Mouse (Mus musculus): ENCODE measurements around the gene Ccdc171. TPM values are rescaled to one million over a fixed set of nuclear protein-coding genes. Genes with fewer than 3 reads are reported as not detected.

Ccdc171 gene
- polyA plus RNA-seq, 1 experiment: 2.2 TPM

DNA sequence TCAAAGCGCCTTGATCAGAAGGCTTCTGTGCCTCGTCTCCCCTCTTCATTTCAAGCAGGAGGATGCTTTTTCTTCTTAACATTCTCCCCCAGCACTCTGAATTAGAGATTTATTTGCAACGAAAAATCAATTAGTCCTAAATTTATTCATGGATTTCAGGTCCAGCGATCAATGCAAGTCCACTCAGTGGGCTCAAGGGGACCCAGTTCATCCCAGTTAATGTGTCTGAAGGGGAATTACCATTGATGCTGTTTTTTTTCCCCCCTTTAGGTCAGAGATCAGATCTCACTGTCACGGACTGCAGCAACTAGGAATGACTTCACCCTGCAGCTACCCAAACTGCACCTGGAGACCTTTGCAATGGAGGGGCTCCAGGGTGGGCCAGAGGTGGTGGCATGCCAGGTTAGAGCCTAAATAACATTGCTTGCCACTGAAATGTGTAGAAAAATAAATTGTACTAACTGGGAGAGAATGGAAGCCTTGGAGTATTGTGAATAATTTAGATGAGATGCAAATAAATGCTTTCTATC lies 269.6 kb downstream of the Ccdc171 start:
- no peaks in the 10 kb centered on the region for H3K36me3 ChIP-seq (ENCODE audit: control insufficient read depth, insufficient read depth, low read length)
- H3K4me1 ChIP-seq (replicated peaks; ENCODE audit: control insufficient read depth, insufficient read depth, low read length): no peaks in the 10 kb centered on the region
- H3K4me3 ChIP-seq (ENCODE audit: control insufficient read depth, insufficient read depth, low read length): no peak overlapping the region
- 91% methylated on average over 5 of the region's 5 CpGs for WGBS
- no peak for DNase-seq
- TF ChIP-seq CTCF (IDR thresholded peaks at IDR 0.05; ENCODE audit: borderline replicate concordance, control insufficient read depth, extremely low read depth, insufficient read depth, low read length, poor library complexity): no peak
- TF ChIP-seq POLR2A (IDR thresholded peaks at IDR 0.05; ENCODE audit: control insufficient read depth, extremely low read depth, insufficient read depth, low read length, poor library complexity): no peak
- H3K27me3 ChIP-seq (ENCODE audit: control insufficient read depth, insufficient read depth, low read length): no peaks in the 10 kb centered on the region
- no peak overlapping the region for H3K27ac ChIP-seq (ENCODE audit: control insufficient read depth, insufficient read depth, low read length)

DNA sequence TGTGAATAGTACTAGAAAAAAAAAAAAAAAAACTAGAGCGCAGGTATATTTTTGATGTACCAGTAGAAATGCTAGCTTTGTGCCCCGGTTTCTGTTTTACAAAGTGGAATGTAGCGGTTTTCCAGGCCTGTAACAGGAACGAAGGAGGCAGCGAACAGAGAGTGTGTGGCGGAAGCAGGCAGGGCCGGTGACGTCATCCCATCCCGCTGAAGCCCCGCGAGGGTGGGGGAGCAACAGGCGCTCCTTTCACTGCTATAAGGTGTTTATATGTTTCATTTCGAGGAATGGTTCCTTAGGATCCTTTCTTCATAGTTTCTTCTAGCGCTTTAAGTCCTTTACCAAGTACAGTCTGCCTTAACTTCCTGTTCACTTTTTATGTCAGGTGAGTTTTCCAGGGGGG lies 272.6 kb downstream of the Ccdc171 start:
- WGBS: 87% methylated on average over 14 of the region's 14 CpGs
- Histone ChIP-seq H3K27me3 (ENCODE audit: control insufficient read depth, insufficient read depth, low read length) (no peaks in the 10 kb centered on the region), H3K36me3 (ENCODE audit: control insufficient read depth, insufficient read depth, low read length) (no peaks in the 10 kb centered on the region), H3K27ac (ENCODE audit: control insufficient read depth, insufficient read depth, low read length) (no peak overlapping the region), H3K4me1 (replicated peaks; ENCODE audit: control insufficient read depth, insufficient read depth, low read length) (no peaks in the 10 kb centered on the region), H3K4me3 (ENCODE audit: control insufficient read depth, insufficient read depth, low read length) (no peak overlapping the region)
- no peak for DNase-seq
- TF ChIP-seq POLR2A (IDR thresholded peaks at IDR 0.05; ENCODE audit: control insufficient read depth, extremely low read depth, insufficient read depth, low read length, poor library complexity) (no peak), CTCF (IDR thresholded peaks at IDR 0.05; ENCODE audit: borderline replicate concordance, control insufficient read depth, extremely low read depth, insufficient read depth, low read length, poor library complexity) (no peak)

GRCm38 (mm10) chr4:83798674-83799430 lies 273.5 kb downstream of the Ccdc171 start:
- no peak overlapping the region for H3K4me3 ChIP-seq (ENCODE audit: control insufficient read depth, insufficient read depth, low read length)
- TF ChIP-seq CTCF (IDR thresholded peaks at IDR 0.05; ENCODE audit: borderline replicate concordance, control insufficient read depth, extremely low read depth, insufficient read depth, low read length, poor library complexity) (no peak), POLR2A (IDR thresholded peaks at IDR 0.05; ENCODE audit: control insufficient read depth, extremely low read depth, insufficient read depth, low read length, poor library complexity) (no peak)
- no peaks in the 10 kb centered on the region for H3K36me3 ChIP-seq (ENCODE audit: control insufficient read depth, insufficient read depth, low read length)
- DNase-seq: no peak
- H3K4me1 ChIP-seq (replicated peaks; ENCODE audit: control insufficient read depth, insufficient read depth, low read length): no peaks in the 10 kb centered on the region
- WGBS: 90% methylated on average over 21 of the region's 21 CpGs
- no peaks in the 10 kb centered on the region for H3K27me3 ChIP-seq (ENCODE audit: control insufficient read depth, insufficient read depth, low read length)
- H3K27ac ChIP-seq (ENCODE audit: control insufficient read depth, insufficient read depth, low read length): no peak overlapping the region

DNA sequence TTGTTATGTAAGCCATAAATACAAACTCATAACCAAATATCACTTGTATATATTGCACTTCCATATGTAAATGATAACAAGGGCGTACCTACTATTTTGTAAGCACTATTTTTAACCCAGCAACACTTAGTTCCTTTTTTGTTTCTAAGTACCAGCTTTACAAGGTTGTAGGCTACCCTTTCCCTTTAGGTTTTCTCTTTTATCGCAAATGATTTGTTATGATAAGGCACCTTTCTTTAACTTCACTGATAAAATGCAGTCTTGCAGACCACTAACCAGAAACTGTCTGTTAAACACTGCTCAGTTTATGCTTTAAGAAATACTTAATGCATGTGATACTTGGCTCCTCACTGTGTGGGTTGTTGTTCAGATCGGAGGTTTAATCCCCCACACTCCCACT lies 275.1 kb downstream of the Ccdc171 start:
- H3K4me1 ChIP-seq (replicated peaks; ENCODE audit: control insufficient read depth, insufficient read depth, low read length): no peaks in the 10 kb centered on the region
- no peak for DNase-seq
- no peak overlapping the region for H3K27ac ChIP-seq (ENCODE audit: control insufficient read depth, insufficient read depth, low read length)
- WGBS: 91% methylated on average over 3 of the region's 3 CpGs
- H3K36me3 ChIP-seq (ENCODE audit: control insufficient read depth, insufficient read depth, low read length): no peaks in the 10 kb centered on the region
- TF ChIP-seq CTCF (IDR thresholded peaks at IDR 0.05; ENCODE audit: borderline replicate concordance, control insufficient read depth, extremely low read depth, insufficient read depth, low read length, poor library complexity): no peak
- no peak for TF ChIP-seq POLR2A (IDR thresholded peaks at IDR 0.05; ENCODE audit: control insufficient read depth, extremely low read depth, insufficient read depth, low read length, poor library complexity)
- no peak overlapping the region for H3K4me3 ChIP-seq (ENCODE audit: control insufficient read depth, insufficient read depth, low read length)
- H3K27me3 ChIP-seq (ENCODE audit: control insufficient read depth, insufficient read depth, low read length): no peaks in the 10 kb centered on the region

GRCm38 (mm10) chr4:83816925-83817324 lies 291.6 kb downstream of the Ccdc171 start:
- TF ChIP-seq POLR2A (IDR thresholded peaks at IDR 0.05; ENCODE audit: control insufficient read depth, extremely low read depth, insufficient read depth, low read length, poor library complexity): no peak
- TF ChIP-seq CTCF (IDR thresholded peaks at IDR 0.05; ENCODE audit: borderline replicate concordance, control insufficient read depth, extremely low read depth, insufficient read depth, low read length, poor library complexity): no peak
- Histone ChIP-seq H3K4me1 (replicated peaks; ENCODE audit: control insufficient read depth, insufficient read depth, low read length) (no peaks in the 10 kb centered on the region), H3K36me3 (ENCODE audit: control insufficient read depth, insufficient read depth, low read length) (no peaks in the 10 kb centered on the region), H3K4me3 (ENCODE audit: control insufficient read depth, insufficient read depth, low read length) (no peak overlapping the region), H3K27ac (ENCODE audit: control insufficient read depth, insufficient read depth, low read length) (no peak overlapping the region), H3K27me3 (ENCODE audit: control insufficient read depth, insufficient read depth, low read length) (no peaks in the 10 kb centered on the region)
- WGBS: 97% methylated on average over 4 of the region's 4 CpGs
- no peak for DNase-seq

- Histone ChIP-seq H3K36me3 (ENCODE audit: control insufficient read depth, insufficient read depth, low read length) (no peaks in the 10 kb centered on the region), H3K27me3 (ENCODE audit: control insufficient read depth, insufficient read depth, low read length) (no peaks in the 10 kb centered on the region), H3K4me3 (ENCODE audit: control insufficient read depth, insufficient read depth, low read length) (no peak overlapping the region), H3K27ac (ENCODE audit: control insufficient read depth, insufficient read depth, low read length) (no peak overlapping the region), H3K4me1 (replicated peaks; ENCODE audit: control insufficient read depth, insufficient read depth, low read length) (no peaks in the 10 kb centered on the region)
- 98% methylated on average over 4 of the region's 4 CpGs for WGBS
- no peak for DNase-seq
- TF ChIP-seq POLR2A (IDR thresholded peaks at IDR 0.05; ENCODE audit: control insufficient read depth, extremely low read depth, insufficient read depth, low read length, poor library complexity): no peak
- no peak for TF ChIP-seq CTCF (IDR thresholded peaks at IDR 0.05; ENCODE audit: borderline replicate concordance, control insufficient read depth, extremely low read depth, insufficient read depth, low read length, poor library complexity)
Observed at GRCm38 (mm10) chr4:83829718-83830459, 304.5 kb downstream of the Ccdc171 start.
